Mouse (Mus musculus): Measurements from ENCODE around the gene Tsc22d4. TPM values are rescaled to one million over a fixed set of nuclear protein-coding genes. Genes with fewer than 3 reads are reported as not detected.

Tsc22d4 gene
- polyA plus RNA-seq, 1 experiment, result 48.1 TPM

GRCm38 (mm10) chr5:137705242-137705641, 40.3 kb upstream of the Tsc22d4 start:
- H3K36me3 ChIP-seq (ENCODE audit: control insufficient read depth, insufficient read depth), result no peaks in the 10 kb centered on the region
- H3ac ChIP-seq (ENCODE audit: control insufficient read depth, insufficient read length), result no peak overlapping the region
- no peak for TF ChIP-seq MYOG (IDR thresholded peaks at IDR 0.05; ENCODE audit: control insufficient read depth in 1 of 3, insufficient read depth in 1 of 3, insufficient read length in 2 of 3, low read depth in 2 of 3)
- no peak for TF ChIP-seq POLR2A (IDR thresholded peaks at IDR 0.05; ENCODE audit: insufficient read length, low read depth)
- TF ChIP-seq TCF12 (IDR thresholded peaks at IDR 0.05; ENCODE audit: insufficient read depth, poor library complexity, severe bottlenecking), result no peak
- no peak for TF ChIP-seq MAX (IDR thresholded peaks at IDR 0.05; ENCODE audit: low read depth)
- TF ChIP-seq SRF (IDR thresholded peaks at IDR 0.05; ENCODE audit: control insufficient read depth, insufficient read length, low read depth), result no peak
- TF ChIP-seq REST (IDR thresholded peaks at IDR 0.05; ENCODE audit: insufficient read depth, insufficient read length), result no peak
- no peak for TF ChIP-seq CEBPB (IDR thresholded peaks at IDR 0.05; ENCODE audit: insufficient read depth, poor library complexity, severe bottlenecking)
- TF ChIP-seq POLR2AphosphoS2 (IDR thresholded peaks at IDR 0.05; ENCODE audit: insufficient read length, low read depth), result no peak
- no peak for TF ChIP-seq USF1 (IDR thresholded peaks at IDR 0.05; ENCODE audit: low read depth)
- TF ChIP-seq E2F4 (IDR thresholded peaks at IDR 0.05; ENCODE audit: insufficient read depth), result no peak
- H3K4me2 ChIP-seq (ENCODE audit: low read depth), result no peak overlapping the region
- H3K27me3 ChIP-seq (ENCODE audit: control insufficient read depth, insufficient read depth, insufficient read length), result no peaks in the 10 kb centered on the region
- no peak overlapping the region for H3K4me3 ChIP-seq
- H3K79me2 ChIP-seq (ENCODE audit: control insufficient read depth, insufficient read depth), result no peaks in the 10 kb centered on the region

DNA sequence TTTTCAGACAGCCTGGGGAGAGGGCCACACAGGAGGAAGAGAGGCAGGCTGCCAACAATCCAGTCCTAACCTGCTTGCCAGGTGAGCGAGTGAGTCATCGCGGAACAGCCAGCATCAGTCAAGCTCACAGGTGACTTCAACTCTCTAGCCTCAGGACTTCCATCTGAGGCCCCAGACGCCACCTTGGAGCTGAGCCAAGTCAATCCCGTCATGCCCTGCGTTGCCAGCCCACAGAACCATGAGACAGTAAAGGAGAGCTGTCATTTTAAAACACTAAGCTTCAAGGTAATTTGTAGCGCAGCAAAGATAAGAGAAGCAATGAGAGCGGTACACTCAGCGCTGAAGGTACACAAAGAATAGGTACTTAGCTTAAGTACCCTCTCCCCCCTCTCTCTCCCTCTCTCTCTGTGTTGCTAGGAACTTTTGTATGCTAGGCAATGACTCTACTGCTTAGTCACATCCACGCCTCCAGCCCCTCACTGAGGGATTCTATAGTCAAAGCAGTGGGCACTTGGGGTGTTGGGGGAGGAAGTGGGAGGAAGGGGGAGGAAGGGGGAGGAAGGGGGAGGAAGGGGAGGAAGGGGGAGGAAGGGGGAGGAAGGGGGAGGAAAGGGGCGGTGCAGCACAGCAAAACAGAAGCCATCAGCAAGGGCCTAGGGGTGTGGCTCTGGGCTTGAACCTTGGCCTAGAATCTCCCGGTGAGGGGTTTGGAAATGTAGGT, 38.5 kb upstream of the Tsc22d4 start:
- Histone ChIP-seq H3K36me3 (ENCODE audit: control insufficient read depth, insufficient read depth) (no peaks in the 10 kb centered on the region), H3K4me3 (no peak overlapping the region), H3K27me3 (ENCODE audit: control insufficient read depth, insufficient read depth, insufficient read length) (no peaks in the 10 kb centered on the region), H3ac (ENCODE audit: control insufficient read depth, insufficient read length) (no peak overlapping the region), H3K4me2 (ENCODE audit: low read depth) (no peak overlapping the region), H3K79me2 (ENCODE audit: control insufficient read depth, insufficient read depth) (no peaks in the 10 kb centered on the region)
- no peak for TF ChIP-seq MYOD1 (IDR thresholded peaks at IDR 0.05; ENCODE audit: control insufficient read depth in 1 of 3, insufficient read length in 2 of 3, low read depth in 2 of 3)
- no peak for TF ChIP-seq REST (IDR thresholded peaks at IDR 0.05; ENCODE audit: insufficient read depth, insufficient read length)
- no peak for TF ChIP-seq POLR2AphosphoS2 (IDR thresholded peaks at IDR 0.05; ENCODE audit: insufficient read length, low read depth)
- no peak for TF ChIP-seq TCF12 (IDR thresholded peaks at IDR 0.05; ENCODE audit: insufficient read depth, poor library complexity, severe bottlenecking)

GRCm38 (mm10) chr5:137713454-137713853, 32.1 kb upstream of the Tsc22d4 start:
- Histone ChIP-seq H3K27me3 (ENCODE audit: control insufficient read depth, insufficient read depth, insufficient read length) (no peaks in the 10 kb centered on the region), H3K36me3 (ENCODE audit: control insufficient read depth, insufficient read depth) (no peaks in the 10 kb centered on the region), H3K4me3 (no peak overlapping the region), H3ac (ENCODE audit: control insufficient read depth, insufficient read length) (no peak overlapping the region), H3K4me2 (ENCODE audit: low read depth) (no peak overlapping the region), H3K79me2 (ENCODE audit: control insufficient read depth, insufficient read depth) (no peaks in the 10 kb centered on the region)
- TF ChIP-seq CEBPB (IDR thresholded peaks at IDR 0.05; ENCODE audit: insufficient read depth, poor library complexity, severe bottlenecking) (no peak), MYOG (IDR thresholded peaks at IDR 0.05; ENCODE audit: control insufficient read depth in 1 of 3, insufficient read depth in 1 of 3, insufficient read length in 2 of 3, low read depth in 2 of 3) (no peak), SRF (IDR thresholded peaks at IDR 0.05; ENCODE audit: control insufficient read depth, insufficient read length, low read depth) (no peak), POLR2AphosphoS2 (IDR thresholded peaks at IDR 0.05; ENCODE audit: insufficient read length, low read depth) (no peak), USF1 (IDR thresholded peaks at IDR 0.05; ENCODE audit: low read depth) (no peak), TCF3 (IDR thresholded peaks at IDR 0.05; ENCODE audit: insufficient read length, low read depth) (no peak), POLR2A (IDR thresholded peaks at IDR 0.05; ENCODE audit: insufficient read length, low read depth) (no peak), TCF12 (IDR thresholded peaks at IDR 0.05; ENCODE audit: insufficient read depth, poor library complexity, severe bottlenecking) (no peak), MAX (IDR thresholded peaks at IDR 0.05; ENCODE audit: low read depth) (no peak), MYOD1 (IDR thresholded peaks at IDR 0.05; ENCODE audit: control insufficient read depth in 1 of 3, insufficient read length in 2 of 3, low read depth in 2 of 3) (no peak), E2F4 (IDR thresholded peaks at IDR 0.05; ENCODE audit: insufficient read depth) (no peak), REST (IDR thresholded peaks at IDR 0.05; ENCODE audit: insufficient read depth, insufficient read length) (no peak)

GRCm38 (mm10) chr5:137715685-137716084, 29.8 kb upstream of the Tsc22d4 start:
- Histone ChIP-seq H3K79me2 (ENCODE audit: control insufficient read depth, insufficient read depth) (no peaks in the 10 kb centered on the region), H3K4me3 (no peak overlapping the region), H3K27me3 (ENCODE audit: control insufficient read depth, insufficient read depth, insufficient read length) (no peaks in the 10 kb centered on the region), H3ac (ENCODE audit: control insufficient read depth, insufficient read length) (no peak overlapping the region), H3K4me2 (ENCODE audit: low read depth) (no peak overlapping the region), H3K36me3 (ENCODE audit: control insufficient read depth, insufficient read depth) (no peaks in the 10 kb centered on the region)
- TF ChIP-seq USF1 (IDR thresholded peaks at IDR 0.05; ENCODE audit: low read depth), result no peak
- TF ChIP-seq REST (IDR thresholded peaks at IDR 0.05; ENCODE audit: insufficient read depth, insufficient read length), result no peak
- no peak for TF ChIP-seq POLR2A (IDR thresholded peaks at IDR 0.05; ENCODE audit: insufficient read length, low read depth)
- TF ChIP-seq TCF3 (IDR thresholded peaks at IDR 0.05; ENCODE audit: insufficient read length, low read depth), result no peak
- TF ChIP-seq E2F4 (IDR thresholded peaks at IDR 0.05; ENCODE audit: insufficient read depth), result no peak
- no peak for TF ChIP-seq TCF12 (IDR thresholded peaks at IDR 0.05; ENCODE audit: insufficient read depth, poor library complexity, severe bottlenecking)
- no peak for TF ChIP-seq MYOD1 (IDR thresholded peaks at IDR 0.05; ENCODE audit: control insufficient read depth in 1 of 3, insufficient read length in 2 of 3, low read depth in 2 of 3)
- TF ChIP-seq CEBPB (IDR thresholded peaks at IDR 0.05; ENCODE audit: insufficient read depth, poor library complexity, severe bottlenecking), result no peak
- TF ChIP-seq SRF (IDR thresholded peaks at IDR 0.05; ENCODE audit: control insufficient read depth, insufficient read length, low read depth), result no peak
- TF ChIP-seq MAX (IDR thresholded peaks at IDR 0.05; ENCODE audit: low read depth), result no peak
- no peak for TF ChIP-seq POLR2AphosphoS2 (IDR thresholded peaks at IDR 0.05; ENCODE audit: insufficient read length, low read depth)
- no peak for TF ChIP-seq MYOG (IDR thresholded peaks at IDR 0.05; ENCODE audit: control insufficient read depth in 1 of 3, insufficient read depth in 1 of 3, insufficient read length in 2 of 3, low read depth in 2 of 3)

Measured in myocyte (in vitro differentiated cells).